Mouse (Mus musculus): ENCODE measurements around the gene Fam98a. TPM values are rescaled to one million over a fixed set of nuclear protein-coding genes. Genes with fewer than 3 reads are reported as not detected.
A peak's percentile ranks its signal among the peaks of the same experiment; 100 is the strongest.

The Fam98a gene
- polyA plus RNA-seq, 1 experiment, result 47.8 TPM

- no peak for DNase-seq (ENCODE audit: low read depth)
- TF ChIP-seq CTCF (IDR thresholded peaks at IDR 0.05; ENCODE audit: borderline replicate concordance, extremely low read depth, insufficient read depth, insufficient read length) (no peak), POLR2A (IDR thresholded peaks at IDR 0.05; ENCODE audit: borderline replicate concordance, extremely low read depth, insufficient read depth, insufficient read length, poor library complexity, severe bottlenecking) (no peak)
Measured at GRCm38 (mm10) chr17:75538431-75538830, 13.3 kb downstream of the Fam98a start.

- no peak for DNase-seq (ENCODE audit: low read depth)
- TF ChIP-seq POLR2A (IDR thresholded peaks at IDR 0.05; ENCODE audit: borderline replicate concordance, extremely low read depth, insufficient read depth, insufficient read length, poor library complexity, severe bottlenecking) (no peak), CTCF (IDR thresholded peaks at IDR 0.05; ENCODE audit: borderline replicate concordance, extremely low read depth, insufficient read depth, insufficient read length) (no peak)
Measured at GRCm38 (mm10) chr17:75537050-75537445, 14.7 kb downstream of the Fam98a start.

GRCm38 (mm10) chr17:75536396-75537049 lies 15.2 kb downstream of the Fam98a start:
- DNase-seq (ENCODE audit: low read depth), result peak; percentile 73
- TF ChIP-seq CTCF (IDR thresholded peaks at IDR 0.05; ENCODE audit: borderline replicate concordance, extremely low read depth, insufficient read depth, insufficient read length), result peak; percentile 59; the same call in 1 of the 2 replicates
- TF ChIP-seq POLR2A (IDR thresholded peaks at IDR 0.05; ENCODE audit: borderline replicate concordance, extremely low read depth, insufficient read depth, insufficient read length, poor library complexity, severe bottlenecking), result no peak

GRCm38 (mm10) chr17:75535612-75536011 lies 16.1 kb downstream of the Fam98a start:
- no peak for DNase-seq (ENCODE audit: low read depth)
- TF ChIP-seq CTCF (IDR thresholded peaks at IDR 0.05; ENCODE audit: borderline replicate concordance, extremely low read depth, insufficient read depth, insufficient read length) (no peak), POLR2A (IDR thresholded peaks at IDR 0.05; ENCODE audit: borderline replicate concordance, extremely low read depth, insufficient read depth, insufficient read length, poor library complexity, severe bottlenecking) (no peak)

GRCm38 (mm10) chr17:75534314-75535020 lies 17.3 kb downstream of the Fam98a start:
- TF ChIP-seq POLR2A (IDR thresholded peaks at IDR 0.05; ENCODE audit: borderline replicate concordance, extremely low read depth, insufficient read depth, insufficient read length, poor library complexity, severe bottlenecking) (no peak), CTCF (IDR thresholded peaks at IDR 0.05; ENCODE audit: borderline replicate concordance, extremely low read depth, insufficient read depth, insufficient read length) (no peak)
- no peak for DNase-seq (ENCODE audit: low read depth)

GRCm38 (mm10) chr17:75532469-75532986 lies 19.2 kb downstream of the Fam98a start:
- no peak for DNase-seq (ENCODE audit: low read depth)
- no peak for TF ChIP-seq POLR2A (IDR thresholded peaks at IDR 0.05; ENCODE audit: borderline replicate concordance, extremely low read depth, insufficient read depth, insufficient read length, poor library complexity, severe bottlenecking)

GRCm38 (mm10) chr17:75529222-75529935 lies 22.4 kb downstream of the Fam98a start:
- TF ChIP-seq CTCF (IDR thresholded peaks at IDR 0.05; ENCODE audit: borderline replicate concordance, extremely low read depth, insufficient read depth, insufficient read length) (peak; percentile 16; the same call in 1 of the 2 replicates), POLR2A (IDR thresholded peaks at IDR 0.05; ENCODE audit: borderline replicate concordance, extremely low read depth, insufficient read depth, insufficient read length, poor library complexity, severe bottlenecking) (no peak)
- no peak for DNase-seq (ENCODE audit: low read depth)

GRCm38 (mm10) chr17:75526411-75526810 lies 25.3 kb downstream of the Fam98a start:
- DNase-seq (ENCODE audit: low read depth), result no peak
- TF ChIP-seq CTCF (IDR thresholded peaks at IDR 0.05; ENCODE audit: borderline replicate concordance, extremely low read depth, insufficient read depth, insufficient read length) (no peak), POLR2A (IDR thresholded peaks at IDR 0.05; ENCODE audit: borderline replicate concordance, extremely low read depth, insufficient read depth, insufficient read length, poor library complexity, severe bottlenecking) (no peak)

- TF ChIP-seq POLR2A (IDR thresholded peaks at IDR 0.05; ENCODE audit: borderline replicate concordance, extremely low read depth, insufficient read depth, insufficient read length, poor library complexity, severe bottlenecking) (no peak), CTCF (IDR thresholded peaks at IDR 0.05; ENCODE audit: borderline replicate concordance, extremely low read depth, insufficient read depth, insufficient read length) (no peak)
Measured at GRCm38 (mm10) chr17:75523812-75524211, 27.9 kb downstream of the Fam98a start.

GRCm38 (mm10) chr17:75522347-75523065 lies 29.2 kb downstream of the Fam98a start:
- TF ChIP-seq POLR2A (IDR thresholded peaks at IDR 0.05; ENCODE audit: borderline replicate concordance, extremely low read depth, insufficient read depth, insufficient read length, poor library complexity, severe bottlenecking) (no peak), CTCF (IDR thresholded peaks at IDR 0.05; ENCODE audit: borderline replicate concordance, extremely low read depth, insufficient read depth, insufficient read length) (no peak)
- DNase-seq (ENCODE audit: low read depth), result peak; percentile 22

More at GRCm38 (mm10) chr17:75523812-75524211, 27.9 kb downstream of the Fam98a start:
- DNase-seq (ENCODE audit: low read depth), result no peak
